Mouse (Mus musculus) liver, postnatal 0 days (tissue): ENCODE results near the gene Ddx55. TPM values are rescaled to one million over a fixed set of nuclear protein-coding genes. Genes with fewer than 3 reads are reported as not detected.

Source experiments
- ATAC-seq: fragments of 200-750 bp; cut with Nextera tagmentation; 2 replicates; pipeline ENCODE4 v1.8.0; 2017; ENCODE audit warnings: mild to moderate bottlenecking, moderate library complexity
- DNase-seq: peaks from one replicate; pipeline ENCODE4 v3.0.0-alpha.2; 2016
- H3K27ac ChIP-seq: fragments of 300-500 bp; sonication (generic); 2 replicates; pipeline ENCODE4 v1.5.1; 2014; ENCODE audit warnings: antibody characterized with exemption, moderate library complexity, mild to moderate bottlenecking, low read depth
- H3K27me3 ChIP-seq: fragments of 300-500 bp; sonication (generic); 2 replicates; pipeline ENCODE4 v1.6.1; 2014; ENCODE audit warnings: low read length, control low read depth, mixed read lengths; ENCODE audit not compliant: insufficient read depth
- H3K36me3 ChIP-seq: fragments of 300-500 bp; sonication (generic); replicated peaks from 2 replicates; pipeline ENCODE4 v1.6.1; 2014; ENCODE audit warnings: mild to moderate bottlenecking, control low read depth, low read length, moderate library complexity, mixed read lengths; ENCODE audit not compliant: insufficient read depth
- H3K4me1 ChIP-seq: fragments of 300-500 bp; sonication (generic); 2 replicates; pipeline ENCODE4 v1.6.1; 2014; ENCODE audit warnings: antibody characterized with exemption, mild to moderate bottlenecking, control low read depth; ENCODE audit not compliant: insufficient read depth
- H3K4me2 ChIP-seq: fragments of 300-500 bp; sonication (generic); 2 replicates; pipeline ENCODE4 v1.6.1; 2014; ENCODE audit warnings: low read depth, mild to moderate bottlenecking, low read length, moderate library complexity, mixed read lengths
- H3K4me3 ChIP-seq: fragments of 300-500 bp; sonication (generic); 2 replicates; pipeline ENCODE4 v1.5.1; 2014; ENCODE audit warnings: low read depth, low read length
- H3K9ac ChIP-seq: fragments of 300-500 bp; sonication (generic); replicated peaks from 2 replicates; pipeline ENCODE4 v1.6.1; 2014; ENCODE audit warnings: mild to moderate bottlenecking, moderate library complexity
- H3K9me3 ChIP-seq: fragments of 300-500 bp; sonication (generic); 2 replicates; pipeline ENCODE4 v1.6.1; 2016; ENCODE audit warnings: mild to moderate bottlenecking, control low read depth, low read length, mixed read lengths
- CTCF ChIP-seq: sonication (generic); IDR thresholded peaks from 2 replicates; pipeline ENCODE4 v1.5.1; 2016; ENCODE audit warnings: antibody characterized with exemption, low read depth
- EP300 ChIP-seq: IDR thresholded peaks from 2 replicates; pipeline ENCODE4 v1.6.1; 2016; ENCODE audit warnings: antibody characterized with exemption, low read depth, mild to moderate bottlenecking
- WGBS: fragments of 180-500 bp; shearing (Covaris S2); extraction: QIAGEN DNeasy Blood & Tissue Kit; methylation state at CpG from one replicate; pipeline ENCODE4 v1.1.7; 2014; ENCODE audit not compliant: insufficient replicate concordance; 5-methylcytosine and 5-hydroxymethylcytosine counted together
- polyA plus RNA-seq: library from polyadenylated mRNA; unstranded; fragments of >200 nt; fragmentation: Nextera tagmentation; extraction: Ambion mirVana; gene quantifications from 2 replicates; pipeline ENCODE4 v1.2.1, GENCODE M21; 2015

The Ddx55 gene
- polyA plus RNA-seq, 1 experiment from 2014 or later: 3.7 TPM

GRCm38 (mm10) chr5:124532451-124532850 lies 20.2 kb upstream of the Ddx55 start:
- no peaks in the 10 kb centered on the region for H3K36me3 ChIP-seq
- TF ChIP-seq CTCF (no peak), EP300 (no peak)
- no peak for DNase-seq
- no peak for ATAC-seq
- H3K4me1 ChIP-seq: peaks cover 25% of the 10 kb centered on the region
- 12% methylated on average over 7 of the region's 7 CpGs for WGBS
- H3K4me3 ChIP-seq: no peak overlapping the region
- H3K4me2 ChIP-seq: no peak overlapping the region
- H3K9me3 ChIP-seq: no peaks in the 10 kb centered on the region
- no peak overlapping the region; the same call in 1 of the 2 replicates for H3K27ac ChIP-seq
- no peak overlapping the region for H3K9ac ChIP-seq
- peaks cover 30% of the 10 kb centered on the region for H3K27me3 ChIP-seq

GRCm38 (mm10) chr5:124535016-124535415 lies 17.6 kb upstream of the Ddx55 start:
- Histone ChIP-seq H3K4me3 (no peak overlapping the region), H3K36me3 (no peaks in the 10 kb centered on the region), H3K9me3 (no peaks in the 10 kb centered on the region), H3K27ac (no peak overlapping the region), H3K4me2 (no peak overlapping the region), H3K27me3 (peaks cover 23% of the 10 kb centered on the region), H3K9ac (no peak overlapping the region), H3K4me1 (peaks cover 20% of the 10 kb centered on the region)
- no peak for TF ChIP-seq EP300
- no peak for TF ChIP-seq CTCF
- DNase-seq (no peak), ATAC-seq (no peak)
- WGBS: 48% methylated on average over 5 of the region's 5 CpGs

DNA sequence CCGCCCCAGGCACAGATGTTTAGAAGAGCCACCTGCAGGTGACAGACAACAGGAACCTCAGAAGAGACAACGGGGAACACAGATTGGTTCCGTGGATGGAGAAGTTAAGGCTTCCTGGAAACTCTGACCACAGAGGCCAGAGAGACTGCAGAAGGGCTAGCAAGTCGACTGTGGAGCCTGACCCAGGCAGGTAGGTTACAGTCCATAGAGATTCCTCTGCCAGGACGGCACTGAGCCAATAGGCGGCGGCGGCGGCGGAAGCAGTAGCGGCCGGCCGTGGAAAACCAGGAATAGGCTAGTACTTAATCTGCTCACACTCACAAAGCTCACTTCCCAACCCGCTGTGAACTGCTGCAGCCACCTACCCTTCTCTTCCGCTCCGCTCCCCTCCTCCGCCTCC lies 15.9 kb upstream of the Ddx55 start:
- no peak for TF ChIP-seq CTCF
- no peak for TF ChIP-seq EP300
- Histone ChIP-seq H3K27me3 (peaks cover 6% of the 10 kb centered on the region), H3K36me3 (no peaks in the 10 kb centered on the region), H3K9ac (no peak overlapping the region), H3K4me2 (peak overlapping the region; percentile 42), H3K4me1 (peaks cover 7% of the 10 kb centered on the region), H3K9me3 (no peaks in the 10 kb centered on the region), H3K27ac (peak overlapping the region; percentile 12; the same call in 1 of the 2 replicates), H3K4me3 (peak overlapping the region; percentile 1; the same call in 1 of the 2 replicates)
- peak; percentile 65 for DNase-seq
- ATAC-seq: no peak
- WGBS: 8% methylated on average over 17 of the region's 17 CpGs

DNA sequence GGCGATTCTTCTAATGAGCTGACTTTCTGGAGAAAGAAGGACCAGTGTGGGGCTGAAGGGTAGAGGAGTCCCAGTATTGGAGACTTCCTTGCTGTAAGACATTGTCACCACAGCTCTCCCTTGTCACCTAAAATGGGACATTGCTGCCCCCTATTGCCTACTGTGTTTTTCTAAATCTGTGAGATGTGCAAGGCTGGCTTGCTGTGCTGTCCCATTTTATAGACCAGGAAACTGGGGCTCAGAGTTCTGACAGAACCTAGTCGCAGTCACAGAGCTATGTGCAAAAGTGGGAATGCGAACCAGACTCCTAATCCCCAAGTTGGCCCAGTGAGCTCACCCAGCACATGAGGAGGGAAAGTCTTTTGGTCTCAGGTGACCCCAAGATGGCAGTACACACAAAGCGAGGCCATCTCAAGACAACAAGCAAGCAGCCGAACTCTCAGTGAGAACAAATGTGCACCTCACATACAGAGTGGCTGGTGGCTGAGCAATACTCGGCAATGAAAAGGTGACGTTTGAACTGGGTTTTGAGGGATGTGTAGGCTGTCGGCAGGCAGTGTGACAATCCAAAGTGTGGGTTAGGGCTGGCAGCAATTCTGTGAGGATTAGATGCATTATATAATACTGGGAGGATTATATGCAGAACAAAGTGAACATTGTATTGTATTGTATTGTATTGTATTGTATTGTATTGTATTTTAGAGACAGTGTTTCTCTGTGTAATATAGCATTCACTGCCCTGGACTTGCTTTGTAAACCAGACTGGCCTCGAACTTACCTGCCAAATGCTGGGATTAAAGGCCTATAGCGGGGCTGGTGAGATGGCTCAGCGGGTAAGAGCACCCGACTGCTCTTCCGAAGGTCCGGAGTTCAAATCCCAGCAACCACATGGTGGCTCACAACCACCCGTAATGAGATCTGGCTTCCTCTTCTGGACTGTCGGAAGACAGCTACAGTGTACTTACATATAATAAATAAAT lies 13.6 kb upstream of the Ddx55 start:
- Histone ChIP-seq H3K4me3 (no peak overlapping the region), H3K27me3 (no peaks in the 10 kb centered on the region), H3K4me1 (peaks cover 15% of the 10 kb centered on the region), H3K9me3 (no peaks in the 10 kb centered on the region), H3K4me2 (no peak overlapping the region), H3K36me3 (peaks cover 14% of the 10 kb centered on the region), H3K27ac (no peak overlapping the region), H3K9ac (no peak overlapping the region)
- DNase-seq (peak; percentile 58), ATAC-seq (no peak)
- 71% methylated on average over 15 of the region's 16 CpGs for WGBS
- TF ChIP-seq CTCF: peak; percentile 74
- no peak for TF ChIP-seq EP300

- no peak for ATAC-seq
- peaks cover 22% of the 10 kb centered on the region for H3K36me3 ChIP-seq
These were observed 12.8 kb upstream of the Ddx55 start for GRCm38 (mm10) chr5:124539905-124540304.

DNA sequence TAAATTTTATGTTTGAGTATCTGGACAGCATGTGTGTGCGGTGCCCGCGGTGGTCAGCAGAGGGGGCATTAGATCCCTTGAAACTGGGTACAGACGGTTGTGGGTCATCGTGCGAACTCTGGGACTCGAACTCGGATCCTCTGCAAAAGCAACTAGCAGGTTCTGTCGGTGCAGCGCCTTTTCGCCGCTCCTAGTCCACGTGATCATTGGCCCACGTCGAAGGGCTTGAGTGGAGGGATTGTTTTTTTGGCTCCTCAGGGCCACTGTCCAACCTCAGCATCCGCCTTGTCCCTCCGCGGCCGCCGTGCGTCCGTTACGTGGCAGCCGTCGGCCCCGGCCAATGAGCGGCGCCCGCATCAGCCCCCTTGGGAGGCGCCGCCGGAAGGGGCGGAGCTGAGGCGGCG lies 12.3 kb upstream of the Ddx55 start, which contains the start of gene Tmed2:
Gene Tmed2, plus strand, starts transcription at position 313 of the 404 bp plus-strand sequence.
- H3K27ac ChIP-seq: peak within 1 kb of the TSS; percentile 94
- H3K9ac ChIP-seq: peak within 1 kb of the TSS; percentile 87
- peak; percentile 51 for TF ChIP-seq CTCF
- TF ChIP-seq EP300: peak; percentile 60; the same call in 1 of the 2 replicates
- DNase-seq (peak; percentile 94), ATAC-seq (peak; percentile 96)
- H3K9me3 ChIP-seq: no peaks in the 10 kb centered on the region
- peak within 1 kb of the TSS; percentile 77 for H3K4me2 ChIP-seq
- H3K36me3 ChIP-seq: peaks cover 27% of the 10 kb centered on the region
- whole genome bisulfite sequencing: under 1% methylated on average over 25 of the region's 35 CpGs
- peaks cover 15% of the 10 kb centered on the region for H3K4me1 ChIP-seq
- peak within 1 kb of the TSS; percentile 90 for H3K4me3 ChIP-seq
- no peaks in the 10 kb centered on the region for H3K27me3 ChIP-seq

More at GRCm38 (mm10) chr5:124539905-124540304, 12.8 kb upstream of the Ddx55 start:
- Histone ChIP-seq H3K27me3 (no peaks in the 10 kb centered on the region), H3K9me3 (no peaks in the 10 kb centered on the region), H3K4me1 (peaks cover 15% of the 10 kb centered on the region), H3K9ac (peak overlapping the region; percentile 87; the same call in 1 of the 2 replicates), H3K27ac (peak overlapping the region; percentile 94; the same call in 1 of the 2 replicates), H3K4me2 (peak overlapping the region; percentile 77), H3K4me3 (peak overlapping the region; percentile 90)
- no peak for DNase-seq
- no peak for TF ChIP-seq EP300
- TF ChIP-seq CTCF: no peak
- 72% methylated on average over 4 of the region's 4 CpGs for WGBS
